ENCODE assay signal across 9 mouse cellular contexts in genomic region chr15:89499784-89500220, GRCm38 (mm10). TPM values are rescaled to one million over a fixed set of nuclear protein-coding genes. Genes with fewer than 3 reads are reported as not detected.
A peak's percentile ranks its signal among the peaks of the same experiment; 100 is the strongest.
DNase-seq lines count a peak whose midpoint lies in the region; ATAC-seq and TF ChIP-seq lines count a peak whose summit lies in the region.
"Had no signal": no experiment of that assay in that cellular context is flagged by ENCODE, and none has a peak within 500 bp of the region (broad histone marks: within the 10 kb centered on the region; RNA-seq: fewer than 3 reads in every experiment).

No protein-coding gene starts in this region.

- no peaks in the 10 kb centered on the region; the same call in 1 of the 2 replicates for H3K36me3 ChIP-seq in forebrain, embryonic 16.5 days (ENCODE audit: control insufficient read depth, insufficient read depth)
- no peaks in the 10 kb centered on the region for H3K36me3 ChIP-seq in intestine, postnatal 0 days (ENCODE audit: control insufficient read depth, insufficient read depth)
- no peaks in the 10 kb centered on the region for H3K36me3 ChIP-seq in liver, postnatal 0 days (replicated peaks; ENCODE audit: insufficient read depth, low read length)

- H3K4me3 ChIP-seq in forebrain, embryonic 16.5 days (replicated peaks; ENCODE audit: low read length), result peak overlapping the region; percentile 73
- H3K4me3 ChIP-seq in intestine, postnatal 0 days (ENCODE audit: low read depth, low read length), result peak overlapping the region; percentile 67
- H3K4me3 ChIP-seq in liver, postnatal 0 days (ENCODE audit: low read depth, low read length), result peak overlapping the region; percentile 56

- 1% methylated on average over 30 of the region's 60 CpGs for WGBS in forebrain, embryonic 16.5 days
- under 1% methylated on average over 28 of the region's 60 CpGs for WGBS in intestine, postnatal 0 days
- 0% methylated on average over 28 of the region's 60 CpGs for WGBS in liver, postnatal 0 days (ENCODE audit: insufficient replicate concordance)

- peaks cover 17% of the 10 kb centered on the region for H3K4me1 ChIP-seq in forebrain, embryonic 16.5 days (replicated peaks; ENCODE audit: control insufficient read depth, insufficient read depth, low read length)
- H3K4me1 ChIP-seq in intestine, postnatal 0 days (replicated peaks; ENCODE audit: control insufficient read depth, insufficient read depth, low read length), result no peaks in the 10 kb centered on the region
- H3K4me1 ChIP-seq in liver, postnatal 0 days (ENCODE audit: insufficient read depth), result peaks cover 15% of the 10 kb centered on the region

- H3K9ac ChIP-seq in forebrain, embryonic 16.5 days (replicated peaks; ENCODE audit: low read depth, low read length), result peak overlapping the region; percentile 83
- H3K9ac ChIP-seq in intestine, postnatal 0 days (ENCODE audit: low read depth, low read length), result peak overlapping the region; percentile 55
- H3K9ac ChIP-seq in liver, postnatal 0 days (replicated peaks), result peak overlapping the region; percentile 41; the same call in 1 of the 2 replicates

- no peaks in the 10 kb centered on the region for H3K9me3 ChIP-seq in forebrain, embryonic 16.5 days (ENCODE audit: control insufficient read depth, low read length)
- H3K9me3 ChIP-seq in intestine, postnatal 0 days (ENCODE audit: control insufficient read depth), result no peaks in the 10 kb centered on the region
- no peaks in the 10 kb centered on the region for H3K9me3 ChIP-seq in liver, postnatal 0 days (ENCODE audit: low read length)

- peak overlapping the region; percentile 47 for H3K27ac ChIP-seq in forebrain, embryonic 16.5 days (ENCODE audit: low read length)
- H3K27ac ChIP-seq in intestine, postnatal 0 days (ENCODE audit: low read depth, low read length), result peak overlapping the region; percentile 21; the same call in 1 of the 2 replicates
- no peak overlapping the region for H3K27ac ChIP-seq in liver, postnatal 0 days (ENCODE audit: low read depth)
- H3K27ac ChIP-seq: macrophage had no signal

- TF ChIP-seq EP300 in liver, postnatal 0 days (IDR thresholded peaks at IDR 0.05; ENCODE audit: low read depth), result no peak

- ATAC-seq in forebrain, embryonic 16.5 days, result peak; percentile 80
- ATAC-seq in intestine, postnatal 0 days, result peak; percentile 24
- ATAC-seq in liver, postnatal 0 days, result peak; percentile 38

- DNase-seq in layer of hippocampus, postnatal 10 days (ENCODE audit: low spot score in 2 of 2), result peak; percentile 74 to 85
- DNase-seq in layer of hippocampus, adult 9-11 months, result no peak
- peak; percentile 46 to 77 for DNase-seq in cerebellum, adult 18-20 months
- no peak for DNase-seq in liver, postnatal 0 days
- peak; percentile 72 for DNase-seq in right cerebral cortex, postnatal 25 days
- no peak for DNase-seq in spleen, postnatal 14 days (ENCODE audit: low spot score in 2 of 2)

- peaks cover 9% of the 10 kb centered on the region; the same call in 1 of the 2 replicates for H3K27me3 ChIP-seq in forebrain, embryonic 16.5 days (replicated peaks; ENCODE audit: control insufficient read depth, insufficient read depth, low read length)
- H3K27me3 ChIP-seq in intestine, postnatal 0 days (replicated peaks; ENCODE audit: control insufficient read depth, insufficient read depth, low read length), result peaks cover 31% of the 10 kb centered on the region
- peaks cover 52% of the 10 kb centered on the region for H3K27me3 ChIP-seq in liver, postnatal 0 days (ENCODE audit: insufficient read depth, low read length)

- TF ChIP-seq CTCF in intestine, postnatal 0 days (IDR thresholded peaks at IDR 0.05; ENCODE audit: low read depth), result no peak
- no peak for TF ChIP-seq CTCF in liver, postnatal 0 days (IDR thresholded peaks at IDR 0.05; ENCODE audit: low read depth)

- peak overlapping the region; percentile 75 for H3K4me2 ChIP-seq in forebrain, embryonic 16.5 days (ENCODE audit: low read length)
- peak overlapping the region; percentile 98 for H3K4me2 ChIP-seq in intestine, postnatal 0 days (replicated peaks; ENCODE audit: low read depth)
- peak overlapping the region; percentile 79 for H3K4me2 ChIP-seq in liver, postnatal 0 days (ENCODE audit: low read depth, low read length)

RNA-seq across cellular contexts. Expression of gene Shank3, which starts 0.4 kb away (rescaled TPM):
- total RNA-seq in layer of hippocampus, postnatal 10 days (2021), result 100 to 1,000 TPM; 221 to 225 TPM
- polyA plus RNA-seq in forebrain, embryonic 16.5 days (2015; fragmentation: Nextera tagmentation; extraction: Ambion mirVana), result 9.3 and 14.1 TPM in 2 replicates
- 0.51 and 0.73 TPM in 2 replicates for polyA plus RNA-seq in intestine, postnatal 0 days (2015; fragmentation: Nextera tagmentation; extraction: Ambion mirVana)
- 0.27 and 0.81 TPM in 2 replicates for polyA plus RNA-seq in liver, postnatal 0 days (2015; fragmentation: Nextera tagmentation; extraction: Ambion mirVana)
- polyA plus RNA-seq: macrophage had no signal

RNA-seq across cellular contexts. Expression of gene Arsa, which starts 22.6 kb away (rescaled TPM):
- total RNA-seq in layer of hippocampus, postnatal 10 days (2021), result 10 to 100 TPM; 30.0 to 31.1 TPM
- polyA plus RNA-seq in forebrain, embryonic 16.5 days (2015; fragmentation: Nextera tagmentation; extraction: Ambion mirVana), result 23.9 and 27.9 TPM in 2 replicates
- polyA plus RNA-seq in intestine, postnatal 0 days (2015; fragmentation: Nextera tagmentation; extraction: Ambion mirVana), result 32.0 and 36.2 TPM in 2 replicates
- polyA plus RNA-seq in liver, postnatal 0 days (2015; fragmentation: Nextera tagmentation; extraction: Ambion mirVana), result 4.7 and 5.5 TPM in 2 replicates

RNA-seq across cellular contexts. Expression of gene Mapk8ip2, which starts 46.1 kb away (rescaled TPM):
- total RNA-seq in layer of hippocampus, postnatal 10 days (2021), result 100 to 1,000 TPM; 176 to 186 TPM
- 74.5 and 81.9 TPM in 2 replicates for polyA plus RNA-seq in forebrain, embryonic 16.5 days (2015; fragmentation: Nextera tagmentation; extraction: Ambion mirVana)
- polyA plus RNA-seq in intestine, postnatal 0 days (2015; fragmentation: Nextera tagmentation; extraction: Ambion mirVana), result 1.9 and 2.0 TPM in 2 replicates
- polyA plus RNA-seq in liver, postnatal 0 days (2015; fragmentation: Nextera tagmentation; extraction: Ambion mirVana), result not detected in 2 replicates
- polyA plus RNA-seq: macrophage had no signal

Comparison
In these comparisons a context has a peak if more than half of its experiments do, and no peak if none do; other contexts are left out.
1. DNase-seq: peak in layer of hippocampus, postnatal 10 days (2 of 2), cerebellum, adult 18-20 months (2 of 2) and right cerebral cortex, postnatal 25 days (single experiment); none in layer of hippocampus, adult 9-11 months (single experiment), liver, postnatal 0 days (single experiment) and spleen, postnatal 14 days (0 of 2).
2. ATAC-seq: peak in every context shown above with its lines; median percentile 80 in forebrain, embryonic 16.5 days; 38 in liver, postnatal 0 days; 24 in intestine, postnatal 0 days.
3. RNA of gene Mapk8ip2, which starts 46.1 kb away (polyA plus RNA-seq): 74.5 to 81.9 TPM in forebrain, embryonic 16.5 days; 1.9 to 2.0 TPM in intestine, postnatal 0 days and not detected in liver, postnatal 0 days; every median in the first group is over 10 times any median in the second.
4. Peak in every context shown above with its lines, with median percentiles within 50 percentile points of each other: H3K4me2 ChIP-seq, H3K4me3 ChIP-seq and H3K9ac ChIP-seq.